ENCODE assay signal across 31 mouse cellular contexts in the genomic region with DNA sequence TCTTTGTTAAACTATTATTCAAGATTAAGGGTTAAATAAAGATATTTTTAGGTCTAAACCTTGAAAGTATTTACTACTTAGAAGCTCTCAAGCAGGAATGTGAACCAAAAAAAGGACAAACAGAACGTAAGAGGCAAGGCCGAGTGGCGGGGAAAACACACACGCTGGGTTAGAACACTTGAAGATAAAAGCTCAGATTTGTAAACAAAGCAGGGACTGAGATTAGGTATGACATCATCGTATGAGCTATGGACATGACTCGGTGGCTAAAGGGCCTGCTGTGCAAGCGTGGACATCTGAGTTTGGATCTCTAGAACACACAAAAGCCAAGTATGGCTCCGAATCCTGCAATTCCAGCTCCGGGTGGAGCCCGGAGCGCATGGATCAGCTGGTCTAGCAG. TPM values are rescaled to one million over a fixed set of nuclear protein-coding genes. Genes with fewer than 3 reads are reported as not detected.
DNase-seq lines count a peak whose midpoint lies in the region; ATAC-seq and TF ChIP-seq lines count a peak whose summit lies in the region.
"Had no signal": no experiment of that assay in that cellular context is flagged by ENCODE, and none has a peak within 500 bp of the region (broad histone marks: within the 10 kb centered on the region; RNA-seq: fewer than 3 reads in every experiment).

No protein-coding gene starts in this region.

- intact Hi-C loops in heart, adult 2 months (cut with DNase I) = no loop called here

- no peak for TF ChIP-seq EP300 in heart, adult 2 months (IDR thresholded peaks at IDR 0.05; ENCODE audit: insufficient read depth, low read depth, low read length)
- peak; percentile 99 for TF ChIP-seq EP300 in lung, postnatal 0 days (IDR thresholded peaks at IDR 0.05)

- TF ChIP-seq CTCF in heart, adult 2 months (IDR thresholded peaks at IDR 0.05) = no peak
- TF ChIP-seq CTCF in lung, postnatal 0 days (IDR thresholded peaks at IDR 0.05) = no peak

- no peaks in the 10 kb centered on the region for H3K27me3 ChIP-seq in heart, embryonic 12.5 days (replicated peaks)
- no peaks in the 10 kb centered on the region for H3K27me3 ChIP-seq in heart, adult 2 months (ENCODE audit: control insufficient read depth, insufficient read depth, low read length)
- no peaks in the 10 kb centered on the region for H3K27me3 ChIP-seq in lung, postnatal 0 days (replicated peaks; ENCODE audit: insufficient read depth, low read length)
- H3K27me3 ChIP-seq: CH12.LX; embryonic facial prominence, embryonic 15.5 days; forebrain, embryonic 12.5 days; hindbrain, embryonic 12.5 days; intestine, embryonic 15.5 days; limb, embryonic 12.5 days; liver, embryonic 15.5 days; neural tube, embryonic 12.5 days had no signal

- H3K27ac ChIP-seq in heart, embryonic 12.5 days (ENCODE audit: poor library complexity, severe bottlenecking) = peak overlapping the region; percentile 52
- no peak overlapping the region for H3K27ac ChIP-seq in heart, adult 2 months
- H3K27ac ChIP-seq in lung, postnatal 0 days (ENCODE audit: low read length) = no peak overlapping the region
- H3K27ac ChIP-seq: embryonic facial prominence, embryonic 10.5 days; embryonic facial prominence, embryonic 15.5 days; forebrain, embryonic 12.5 days; hindbrain, embryonic 12.5 days; hindbrain, postnatal 0 days; intestine, embryonic 15.5 days; left cerebral cortex, adult 2 months; limb, embryonic 12.5 days; liver, embryonic 15.5 days; midbrain, embryonic 10.5 days; neural tube, embryonic 12.5 days had no signal

- H3K4me1 ChIP-seq in heart, embryonic 12.5 days (replicated peaks) = peaks cover 17% of the 10 kb centered on the region
- peaks cover 1% of the 10 kb centered on the region for H3K4me1 ChIP-seq in heart, adult 2 months (ENCODE audit: control insufficient read depth, insufficient read depth, low read length)
- H3K4me1 ChIP-seq in lung, postnatal 0 days (ENCODE audit: insufficient read depth, low read depth, low read length) = no peaks in the 10 kb centered on the region; the same call in 1 of the 2 replicates
- H3K4me1 ChIP-seq: embryonic facial prominence, embryonic 15.5 days; forebrain, embryonic 12.5 days; intestine, embryonic 15.5 days; liver, embryonic 15.5 days; midbrain, embryonic 10.5 days; neural tube, embryonic 12.5 days had no signal

- WGBS in heart, embryonic 12.5 days = 44% methylated on average over 11 of the region's 11 CpGs
- WGBS in heart, adult 2 months = 60% methylated on average over 11 of the region's 11 CpGs
- 37% methylated on average over 11 of the region's 11 CpGs for WGBS in lung, postnatal 0 days

- no peaks in the 10 kb centered on the region for H3K36me3 ChIP-seq in heart, embryonic 12.5 days
- no peaks in the 10 kb centered on the region for H3K36me3 ChIP-seq in heart, adult 2 months (ENCODE audit: control insufficient read depth, insufficient read depth, low read length)
- H3K36me3 ChIP-seq in lung, postnatal 0 days (ENCODE audit: insufficient read depth, low read length) = no peaks in the 10 kb centered on the region
- H3K36me3 ChIP-seq: embryonic facial prominence, embryonic 10.5 days; embryonic facial prominence, embryonic 15.5 days; forebrain, embryonic 12.5 days; hindbrain, embryonic 12.5 days; intestine, embryonic 15.5 days; limb, embryonic 12.5 days; liver, embryonic 15.5 days; midbrain, embryonic 10.5 days; neural tube, embryonic 12.5 days had no signal

- no peaks in the 10 kb centered on the region for H3K9me3 ChIP-seq in heart, embryonic 12.5 days (replicated peaks)
- H3K9me3 ChIP-seq in lung, postnatal 0 days (ENCODE audit: low read length) = no peaks in the 10 kb centered on the region
- H3K9me3 ChIP-seq: embryonic facial prominence, embryonic 10.5 days; embryonic facial prominence, embryonic 15.5 days; forebrain, embryonic 12.5 days; hindbrain, embryonic 12.5 days; intestine, embryonic 15.5 days; limb, embryonic 12.5 days; liver, embryonic 15.5 days; midbrain, embryonic 10.5 days; neural tube, embryonic 12.5 days had no signal

- ATAC-seq in heart, embryonic 12.5 days (ENCODE audit: insufficient number of reproducible peaks, low FRiP score) = no peak
- peak; percentile 97 for ATAC-seq in lung, postnatal 0 days
- ATAC-seq: forebrain, postnatal 0 days; hindbrain, postnatal 0 days; intestine, embryonic 15.5 days had no signal

- no peak overlapping the region for H3K4me3 ChIP-seq in heart, embryonic 12.5 days
- no peak overlapping the region for H3K4me3 ChIP-seq in heart, adult 2 months
- no peak overlapping the region for H3K4me3 ChIP-seq in lung, postnatal 0 days (ENCODE audit: low read depth, low read length)
- H3K4me3 ChIP-seq: embryonic facial prominence, embryonic 10.5 days; embryonic facial prominence, embryonic 15.5 days; forebrain, embryonic 12.5 days; hindbrain, embryonic 12.5 days; intestine, embryonic 15.5 days; left cerebral cortex, adult 2 months; limb, embryonic 12.5 days; liver, embryonic 15.5 days; midbrain, embryonic 10.5 days; myocyte; neural tube, embryonic 12.5 days had no signal

- H3K9ac ChIP-seq in heart, embryonic 12.5 days = no peak overlapping the region
- no peak overlapping the region for H3K9ac ChIP-seq in heart, adult 2 months (ENCODE audit: low read depth, low read length)
- H3K9ac ChIP-seq in lung, postnatal 0 days (replicated peaks; ENCODE audit: low read depth) = no peak overlapping the region
- H3K9ac ChIP-seq: embryonic facial prominence, embryonic 15.5 days; forebrain, embryonic 12.5 days; forebrain, postnatal 0 days; hindbrain, embryonic 12.5 days; intestine, embryonic 15.5 days; limb, embryonic 12.5 days; liver, embryonic 15.5 days; neural tube, embryonic 12.5 days had no signal

- no peak overlapping the region for H3K4me2 ChIP-seq in heart, embryonic 12.5 days
- no peak overlapping the region for H3K4me2 ChIP-seq in lung, postnatal 0 days (replicated peaks; ENCODE audit: low read depth, low read length)
- H3K4me2 ChIP-seq: embryonic facial prominence, embryonic 15.5 days; forebrain, embryonic 12.5 days; hindbrain, embryonic 12.5 days; intestine, embryonic 15.5 days; limb, embryonic 12.5 days; liver, embryonic 15.5 days; neural tube, embryonic 12.5 days had no signal

- no peaks in the 10 kb centered on the region; the same call in 1 of the 2 replicates for H3K79me2 ChIP-seq in heart, adult 2 months (replicated peaks; ENCODE audit: control insufficient read depth, insufficient read depth, low read length)

- DNase-seq in heart, adult 2 months = no peak
- DNase-seq in lung, adult 18-20 months = peak; percentile 68 to 69
- peak; percentile 90 for DNase-seq in lung, postnatal 0 days (ENCODE audit: low spot score)
- peak; percentile 35 to 75 for DNase-seq in lung, postnatal 4 days
- DNase-seq in kidney, postnatal 14 days = no peak
- no peak for DNase-seq in adrenal gland, postnatal 36 days
- no peak for DNase-seq in cerebellum, postnatal 10 days
- DNase-seq: adrenal gland, postnatal 10 days; cerebellum, adult 18-20 months; cerebellum, postnatal 14 days; forebrain, postnatal 0 days; heart, postnatal 36 days; kidney, adult 9 months; kidney, postnatal 25 days; right cerebral cortex, postnatal 25 days; thymus, adult 18-20 months; thymus, postnatal 36 days had no signal

- no peak for TF ChIP-seq POLR2A in heart, adult 2 months (IDR thresholded peaks at IDR 0.05; ENCODE audit: insufficient read depth, low read depth, low read length)

RNA-seq across cellular contexts. Expression of gene Pde7b, which starts 29.2 kb away (rescaled TPM):
- 16.2 and 16.3 TPM in 2 replicates for polyA plus RNA-seq in heart, embryonic 12.5 days (2016; fragmentation: Nextera tagmentation; extraction: Ambion mirVana)
- 10 to 100 TPM; 53.1 to 57.0 TPM for total RNA-seq in heart, adult 2 months (2021)
- polyA plus RNA-seq in heart, adult 2 months (2012; rRNA removed) = 11.7 and 23.0 TPM in 2 replicates
- 5.0 and 5.2 TPM in 2 replicates for polyA plus RNA-seq in lung, postnatal 0 days (2015; fragmentation: Nextera tagmentation; extraction: Ambion mirVana)
- total RNA-seq in adrenal gland, postnatal 36 days (2021) = 10 to 100 TPM; 11.5 to 15.9 TPM
- total RNA-seq: CH12.LX had no signal

Comparison
In these comparisons a context has a peak if more than half of its experiments do, and no peak if none do; other contexts are left out.
1. DNase-seq: peak in lung, adult 18-20 months (2 of 2), lung, postnatal 0 days (single experiment) and lung, postnatal 4 days (2 of 2); none in heart, adult 2 months (0 of 2), kidney, postnatal 14 days (single experiment), adrenal gland, postnatal 36 days (0 of 2) and cerebellum, postnatal 10 days (0 of 2).